Mouse (Mus musculus): Measurements from ENCODE around the gene Pom121. TPM values are rescaled to one million over a fixed set of nuclear protein-coding genes. Genes with fewer than 3 reads are reported as not detected.

The Pom121 gene
- polyA plus RNA-seq, 1 experiment from 2014 or later: 6.9 TPM

GRCm38 (mm10) chr5:135331161-135331560 lies 63.2 kb downstream of the Pom121 start:
- 83% methylated on average over 6 of the region's 6 CpGs for WGBS
- Histone ChIP-seq H3K4me3 (ENCODE audit: low read length) (no peak overlapping the region), H3K27me3 (replicated peaks; ENCODE audit: control insufficient read depth, insufficient read depth, low read length) (no peaks in the 10 kb centered on the region), H3K4me1 (ENCODE audit: control insufficient read depth, insufficient read depth, low read length) (no peaks in the 10 kb centered on the region), H3K9me3 (ENCODE audit: control insufficient read depth, low read length) (no peaks in the 10 kb centered on the region), H3K36me3 (ENCODE audit: control insufficient read depth, insufficient read depth, low read length) (no peaks in the 10 kb centered on the region), H3K27ac (ENCODE audit: low read length) (no peak overlapping the region), H3K4me2 (ENCODE audit: low read depth, low read length) (no peak overlapping the region), H3K9ac (ENCODE audit: low read depth, low read length) (no peak overlapping the region)
- ATAC-seq: no peak

GRCm38 (mm10) chr5:135330201-135330600 lies 64.1 kb downstream of the Pom121 start:
- ATAC-seq: no peak
- Histone ChIP-seq H3K4me2 (ENCODE audit: low read depth, low read length) (no peak overlapping the region), H3K4me1 (ENCODE audit: control insufficient read depth, insufficient read depth, low read length) (no peaks in the 10 kb centered on the region), H3K9me3 (ENCODE audit: control insufficient read depth, low read length) (no peaks in the 10 kb centered on the region), H3K9ac (ENCODE audit: low read depth, low read length) (no peak overlapping the region), H3K36me3 (ENCODE audit: control insufficient read depth, insufficient read depth, low read length) (no peaks in the 10 kb centered on the region), H3K27ac (ENCODE audit: low read length) (no peak overlapping the region), H3K4me3 (ENCODE audit: low read length) (no peak overlapping the region), H3K27me3 (replicated peaks; ENCODE audit: control insufficient read depth, insufficient read depth, low read length) (no peaks in the 10 kb centered on the region)
- WGBS: 84% methylated on average over 5 of the region's 5 CpGs

- H3K27me3 ChIP-seq (replicated peaks; ENCODE audit: control insufficient read depth, insufficient read depth, low read length): no peaks in the 10 kb centered on the region
- H3K4me2 ChIP-seq (ENCODE audit: low read depth, low read length): no peak overlapping the region
- H3K9ac ChIP-seq (ENCODE audit: low read depth, low read length): no peak overlapping the region
- H3K36me3 ChIP-seq (ENCODE audit: control insufficient read depth, insufficient read depth, low read length): no peaks in the 10 kb centered on the region
- H3K27ac ChIP-seq (ENCODE audit: low read length): no peak overlapping the region
- WGBS: 86% methylated on average over 4 of the region's 4 CpGs
- no peaks in the 10 kb centered on the region for H3K4me1 ChIP-seq (ENCODE audit: control insufficient read depth, insufficient read depth, low read length)
- H3K4me3 ChIP-seq (ENCODE audit: low read length): no peak overlapping the region
- ATAC-seq: no peak
- H3K9me3 ChIP-seq (ENCODE audit: control insufficient read depth, low read length): no peaks in the 10 kb centered on the region
These were observed 64.9 kb downstream of the Pom121 start for GRCm38 (mm10) chr5:135329471-135329870.

Small RNA genes lying within 50 kb of the gene (microRNA-seq; reads per million reads assigned to microRNA genes)
- not detected for gene Mir7033

Other genes with a start within 250 kb of the Pom121 start
- gene Tbl2, start 244.9 kb downstream of the Pom121 start, polyA plus RNA-seq (2015; fragmentation: Nextera tagmentation; extraction: Ambion mirVana): 26.1 and 27.4 TPM in 2 replicates
- gene Bcl7b, start 226.3 kb downstream of the Pom121 start, polyA plus RNA-seq (2015; fragmentation: Nextera tagmentation; extraction: Ambion mirVana): 53.7 and 54.7 TPM in 2 replicates
- 19.0 and 20.9 TPM in 2 replicates for gene Baz1b, start 207.3 kb downstream of the Pom121 start, polyA plus RNA-seq (2015; fragmentation: Nextera tagmentation; extraction: Ambion mirVana)
- gene Fzd9, start 143.3 kb downstream of the Pom121 start, polyA plus RNA-seq (2015; fragmentation: Nextera tagmentation; extraction: Ambion mirVana): 0.33 and 0.50 TPM in 2 replicates
- gene Fkbp6, start 44.5 kb downstream of the Pom121 start, polyA plus RNA-seq (2015; fragmentation: Nextera tagmentation; extraction: Ambion mirVana): 0.47 and 0.48 TPM in 2 replicates
- gene Trim50, start 41.3 kb downstream of the Pom121 start, polyA plus RNA-seq (2015; fragmentation: Nextera tagmentation; extraction: Ambion mirVana): 0.18 and 0.32 TPM in 2 replicates
- 30.2 and 34.7 TPM in 2 replicates for gene Nsun5, start 24.6 kb downstream of the Pom121 start, polyA plus RNA-seq (2015; fragmentation: Nextera tagmentation; extraction: Ambion mirVana)
- gene Hip1, start 150.6 kb upstream of the Pom121 start, polyA plus RNA-seq (2015; fragmentation: Nextera tagmentation; extraction: Ambion mirVana): 15.0 and 15.3 TPM in 2 replicates
- not detected in 2 replicates for gene Ccl26, start 169.0 kb upstream of the Pom121 start, polyA plus RNA-seq (2015; fragmentation: Nextera tagmentation; extraction: Ambion mirVana)
- 34.3 and 34.5 TPM in 2 replicates for gene Ccl24, start 178.5 kb upstream of the Pom121 start, polyA plus RNA-seq (2015; fragmentation: Nextera tagmentation; extraction: Ambion mirVana)
- 32.1 and 32.4 TPM in 2 replicates for gene Rhbdd2, start 238.1 kb upstream of the Pom121 start, polyA plus RNA-seq (2015; fragmentation: Nextera tagmentation; extraction: Ambion mirVana)

Data from intestine, embryonic 16.5 days (tissue).